Mouse (Mus musculus): Measurements from ENCODE around the gene Vmn2r8.
"Not testable (repeated sequence)": the region's sequence is repeated elsewhere in the genome, so short reads cannot be mapped to it uniquely, and the experiment has no call there.

- not testable (repeated sequence) for TF ChIP-seq POLR2A (IDR thresholded peaks at IDR 0.05; ENCODE audit: extremely low read depth, insufficient read depth, low read length); CTCF (IDR thresholded peaks at IDR 0.05; ENCODE audit: low read depth, low read length)
These were observed 43.9 kb upstream of the Vmn2r8 start, which contains the start of gene Vmn2r9 for GRCm38 (mm10) chr5:108852501-108852900.

Measured in liver, adult 2 months (tissue).